Mouse (Mus musculus) thymus, adult 2 months (tissue): ENCODE measurements around the gene Shisal1. TPM values are rescaled to one million over a fixed set of nuclear protein-coding genes. Genes with fewer than 3 reads are reported as not detected.

Experiments
- DNase-seq: peaks from one replicate; pipeline ENCODE4 v3.0.0; 2021
- H3K27ac ChIP-seq: fragments of 200-500 bp; 2 replicates; pipeline ENCODE4 v1.5.1; 2012; ENCODE audit warnings: low read length, control low read depth; ENCODE audit not compliant: control insufficient read depth, insufficient read depth
- H3K27me3 ChIP-seq: fragments of 200-500 bp; 2 replicates; pipeline ENCODE4 v1.6.1; 2012; ENCODE audit warnings: mild to moderate bottlenecking, low read length, moderate library complexity, mixed read lengths; ENCODE audit not compliant: control insufficient read depth, insufficient read depth
- H3K36me3 ChIP-seq: fragments of 200-500 bp; 2 replicates; pipeline ENCODE4 v1.6.1; 2012; ENCODE audit warnings: mild to moderate bottlenecking, low read length, moderate library complexity; ENCODE audit not compliant: control insufficient read depth, insufficient read depth
- H3K4me1 ChIP-seq: fragments of 200-500 bp; replicated peaks from 2 replicates; pipeline ENCODE4 v1.6.1; 2012; ENCODE audit warnings: low read length; ENCODE audit not compliant: control insufficient read depth, insufficient read depth
- H3K4me3 ChIP-seq: fragments of 200-500 bp; 2 replicates; pipeline ENCODE4 v1.5.1; 2012; ENCODE audit warnings: mild to moderate bottlenecking, low read length, control low read depth, moderate library complexity; ENCODE audit not compliant: control insufficient read depth, insufficient read depth
- CTCF ChIP-seq: fragments of 200-500 bp; IDR thresholded peaks from 2 replicates; pipeline ENCODE4 v1.5.1; 2012; ENCODE audit warnings: mild to moderate bottlenecking, control low read depth, low read length, moderate library complexity, borderline replicate concordance; ENCODE audit not compliant: control insufficient read depth, poor library complexity, insufficient read depth; ENCODE audit errors: extremely low read depth
- POLR2A ChIP-seq: fragments of 200-500 bp; IDR thresholded peaks from 2 replicates; pipeline ENCODE4 v1.6.1; 2012; ENCODE audit warnings: mild to moderate bottlenecking, low read length, control low read depth, moderate library complexity; ENCODE audit not compliant: control insufficient read depth, poor library complexity, insufficient read depth; ENCODE audit errors: extremely low read depth
- WGBS: fragments of 180-500 bp; shearing (Covaris S2); methylation state at CpG from one replicate; pipeline ENCODE4 v1.1.7; 2018; 5-methylcytosine and 5-hydroxymethylcytosine counted together
- polyA plus RNA-seq: library from polyadenylated mRNA; depleted of rRNA; stranded (reverse); fragments of >200 nt; gene quantifications from 2 replicates; pipeline ENCODE4 v1.2.3, GENCODE M21; 2012

Gene Shisal1
- polyA plus RNA-seq, 1 experiment: 9.3 TPM

- Histone ChIP-seq H3K4me3 (no peak overlapping the region), H3K4me1 (peaks cover 6% of the 10 kb centered on the region), H3K27ac (no peak overlapping the region), H3K36me3 (no peaks in the 10 kb centered on the region), H3K27me3 (peaks cover 9% of the 10 kb centered on the region; the same call in 1 of the 2 replicates)
- no peak for TF ChIP-seq POLR2A
- TF ChIP-seq CTCF: no peak
- DNase-seq: no peak
- WGBS: 10% methylated on average over 99 of the region's 99 CpGs
Measured at GRCm38 (mm10) chr15:84445812-84446716, 833 bp downstream of the Shisal1 start.

GRCm38 (mm10) chr15:84444181-84444580, 2.7 kb downstream of the Shisal1 start:
- Histone ChIP-seq H3K4me1 (no peaks in the 10 kb centered on the region), H3K36me3 (no peaks in the 10 kb centered on the region), H3K27me3 (peaks cover 9% of the 10 kb centered on the region; the same call in 1 of the 2 replicates), H3K4me3 (no peak overlapping the region), H3K27ac (no peak overlapping the region)
- no peak for DNase-seq
- no peak for TF ChIP-seq POLR2A
- 73% methylated on average over 7 of the region's 7 CpGs for WGBS

- Histone ChIP-seq H3K4me1 (no peaks in the 10 kb centered on the region), H3K27me3 (peaks cover 9% of the 10 kb centered on the region; the same call in 1 of the 2 replicates), H3K36me3 (no peaks in the 10 kb centered on the region), H3K27ac (no peak overlapping the region), H3K4me3 (no peak overlapping the region)
- 97% methylated on average over 10 of the region's 10 CpGs for WGBS
- DNase-seq: no peak
- TF ChIP-seq POLR2A (no peak), CTCF (no peak)
Measured at GRCm38 (mm10) chr15:84443631-84444030, 3.3 kb downstream of the Shisal1 start.

- no peak overlapping the region for H3K4me3 ChIP-seq
- H3K4me1 ChIP-seq: no peaks in the 10 kb centered on the region
- no peak for DNase-seq
- peaks cover 9% of the 10 kb centered on the region; the same call in 1 of the 2 replicates for H3K27me3 ChIP-seq
- no peaks in the 10 kb centered on the region for H3K36me3 ChIP-seq
- WGBS: 86% methylated on average over 14 of the region's 14 CpGs
- TF ChIP-seq CTCF (no peak), POLR2A (no peak)
- no peak overlapping the region for H3K27ac ChIP-seq
Measured at GRCm38 (mm10) chr15:84441682-84442315, 5.1 kb downstream of the Shisal1 start.

- Histone ChIP-seq H3K4me1 (no peaks in the 10 kb centered on the region), H3K27me3 (peaks cover 5% of the 10 kb centered on the region; the same call in 1 of the 2 replicates), H3K36me3 (no peaks in the 10 kb centered on the region), H3K4me3 (no peak overlapping the region), H3K27ac (no peak overlapping the region)
- WGBS: 76% methylated on average over 3 of the region's 3 CpGs
- DNase-seq: no peak
- TF ChIP-seq POLR2A (no peak), CTCF (no peak)
Measured at GRCm38 (mm10) chr15:84440820-84441219, 6.1 kb downstream of the Shisal1 start.

GRCm38 (mm10) chr15:84433586-84434185, 13.2 kb downstream of the Shisal1 start:
- no peak for DNase-seq
- whole genome bisulfite sequencing: 94% methylated on average over 10 of the region's 10 CpGs
- no peak overlapping the region for H3K4me3 ChIP-seq
- TF ChIP-seq CTCF (no peak), POLR2A (no peak)
- no peaks in the 10 kb centered on the region for H3K27me3 ChIP-seq
- no peak overlapping the region for H3K27ac ChIP-seq
- H3K36me3 ChIP-seq: no peaks in the 10 kb centered on the region
- H3K4me1 ChIP-seq: no peaks in the 10 kb centered on the region
